Mouse (Mus musculus) lung, postnatal 0 days (tissue): ENCODE data around the gene Ticrr.

Experiments used
- CTCF ChIP-seq: IDR thresholded peaks from 2 replicates; pipeline ENCODE4 v1.5.1; 2016; ENCODE audit warnings: antibody characterized with exemption, mild to moderate bottlenecking
- EP300 ChIP-seq: IDR thresholded peaks from 2 replicates; pipeline ENCODE4 v1.6.1; 2016; ENCODE audit warnings: antibody characterized with exemption, mild to moderate bottlenecking, control low read depth

GRCm38 (mm10) chr7:79679186-79679585, 19.2 kb downstream of the Ticrr start:
- TF ChIP-seq CTCF: peak; percentile 55
- TF ChIP-seq EP300: no peak
